Mouse (Mus musculus): Measurements from ENCODE around the gene Dedd. TPM values are rescaled to one million over a fixed set of nuclear protein-coding genes. Genes with fewer than 3 reads are reported as not detected.
A peak's percentile ranks its signal among the peaks of the same experiment; 100 is the strongest.
"Not testable (repeated sequence)": the region's sequence is repeated elsewhere in the genome, so short reads cannot be mapped to it uniquely, and the experiment has no call there.

The Dedd gene
- polyA plus RNA-seq, 1 experiment from 2014 or later, result 54.1 TPM

GRCm38 (mm10) chr1:171294298-171295062 lies 34.5 kb upstream of the Dedd start, which contains the start of gene Ufc1:
TSS of gene Ufc1 (minus strand) at chr1:171295024.
- Histone ChIP-seq H3K4me1 (ENCODE audit: control insufficient read depth, insufficient read depth, low read length) (peaks cover 7% of the 10 kb centered on the region; the same call in 1 of the 2 replicates), H3K4me3 (ENCODE audit: low read depth, low read length) (peak within 1 kb of the TSS; percentile 63), H3K9me3 (ENCODE audit: control insufficient read depth, low read depth, low read length) (no peaks in the 10 kb centered on the region), H3K27ac (ENCODE audit: low read length) (peak within 1 kb of the TSS; percentile 95), H3K36me3 (ENCODE audit: control insufficient read depth, insufficient read depth, low read length) (peaks cover 6% of the 10 kb centered on the region), H3K9ac (replicated peaks; ENCODE audit: low read depth, low read length) (peak within 1 kb of the TSS; percentile 68), H3K27me3 (ENCODE audit: control insufficient read depth, insufficient read depth, low read length) (no peaks in the 10 kb centered on the region), H3K4me2 (replicated peaks; ENCODE audit: low read depth, low read length) (peak within 1 kb of the TSS; percentile 82)
- under 1% methylated on average over 42 of the region's 42 CpGs for whole genome bisulfite sequencing
- ATAC-seq (ENCODE audit: insufficient number of reproducible peaks, insufficient read depth, low FRiP score, low read depth), result peak; percentile 86

- Histone ChIP-seq H3K4me3 (ENCODE audit: low read depth, low read length) (peak overlapping the region; percentile 63), H3K27me3 (ENCODE audit: control insufficient read depth, insufficient read depth, low read length) (no peaks in the 10 kb centered on the region), H3K4me1 (ENCODE audit: control insufficient read depth, insufficient read depth, low read length) (peaks cover 7% of the 10 kb centered on the region; the same call in 1 of the 2 replicates), H3K9me3 (ENCODE audit: control insufficient read depth, low read depth, low read length) (no peaks in the 10 kb centered on the region), H3K36me3 (ENCODE audit: control insufficient read depth, insufficient read depth, low read length) (peaks cover 1% of the 10 kb centered on the region; the same call in 1 of the 2 replicates), H3K4me2 (replicated peaks; ENCODE audit: low read depth, low read length) (peak overlapping the region; percentile 38), H3K9ac (replicated peaks; ENCODE audit: low read depth, low read length) (0 out of 2 replicates have a peak overlapping the region, but pooled peaks have one; percentile 68), H3K27ac (ENCODE audit: low read length) (peak overlapping the region; percentile 95)
- WGBS, result 13% methylated on average over 3 of the region's 3 CpGs
- ATAC-seq (ENCODE audit: insufficient number of reproducible peaks, insufficient read depth, low FRiP score, low read depth), result no peak
These were observed 33.9 kb upstream of the Dedd start for GRCm38 (mm10) chr1:171295063-171295402.

GRCm38 (mm10) chr1:171298226-171298625 lies 30.7 kb upstream of the Dedd start:
- ATAC-seq (ENCODE audit: insufficient number of reproducible peaks, insufficient read depth, low FRiP score, low read depth), result no peak
- H3K27me3 ChIP-seq (ENCODE audit: control insufficient read depth, insufficient read depth, low read length), result no peaks in the 10 kb centered on the region
- H3K4me1 ChIP-seq (ENCODE audit: control insufficient read depth, insufficient read depth, low read length), result peaks cover 6% of the 10 kb centered on the region; the same call in 1 of the 2 replicates

GRCm38 (mm10) chr1:171306157-171306556 lies 22.8 kb upstream of the Dedd start:
- ATAC-seq (ENCODE audit: insufficient number of reproducible peaks, insufficient read depth, low FRiP score, low read depth); H3K9me3 ChIP-seq (ENCODE audit: control insufficient read depth, low read depth, low read length); H3K27ac ChIP-seq (ENCODE audit: low read length); H3K4me3 ChIP-seq (ENCODE audit: low read depth, low read length); H3K9ac ChIP-seq (replicated peaks; ENCODE audit: low read depth, low read length); H3K27me3 ChIP-seq (ENCODE audit: control insufficient read depth, insufficient read depth, low read length); H3K4me1 ChIP-seq (ENCODE audit: control insufficient read depth, insufficient read depth, low read length); H3K4me2 ChIP-seq (replicated peaks; ENCODE audit: low read depth, low read length); H3K36me3 ChIP-seq (ENCODE audit: control insufficient read depth, insufficient read depth, low read length): not testable (repeated sequence)
- WGBS, result 72% methylated on average over 5 of the region's 5 CpGs

More at GRCm38 (mm10) chr1:171298226-171298625, 30.7 kb upstream of the Dedd start:
- H3K4me3 ChIP-seq (ENCODE audit: low read depth, low read length), result no peak overlapping the region
- H3K36me3 ChIP-seq (ENCODE audit: control insufficient read depth, insufficient read depth, low read length), result no peaks in the 10 kb centered on the region
- no peak overlapping the region for H3K27ac ChIP-seq (ENCODE audit: low read length)
- H3K4me2 ChIP-seq (replicated peaks; ENCODE audit: low read depth, low read length), result no peak overlapping the region
- H3K9ac ChIP-seq (replicated peaks; ENCODE audit: low read depth, low read length), result no peak overlapping the region
- 53% methylated on average over 3 of the region's 3 CpGs for WGBS
- H3K9me3 ChIP-seq (ENCODE audit: control insufficient read depth, low read depth, low read length), result no peaks in the 10 kb centered on the region

GRCm38 (mm10) chr1:171309321-171309720 lies 19.6 kb upstream of the Dedd start:
- Histone ChIP-seq H3K9me3 (ENCODE audit: control insufficient read depth, low read depth, low read length) (no peaks in the 10 kb centered on the region), H3K4me1 (ENCODE audit: control insufficient read depth, insufficient read depth, low read length) (no peaks in the 10 kb centered on the region), H3K4me3 (ENCODE audit: low read depth, low read length) (no peak overlapping the region), H3K27ac (ENCODE audit: low read length) (no peak overlapping the region), H3K27me3 (ENCODE audit: control insufficient read depth, insufficient read depth, low read length) (no peaks in the 10 kb centered on the region), H3K36me3 (ENCODE audit: control insufficient read depth, insufficient read depth, low read length) (no peaks in the 10 kb centered on the region), H3K4me2 (replicated peaks; ENCODE audit: low read depth, low read length) (no peak overlapping the region), H3K9ac (replicated peaks; ENCODE audit: low read depth, low read length) (no peak overlapping the region)
- WGBS, result 69% methylated on average over 2 of the region's 2 CpGs
- ATAC-seq (ENCODE audit: insufficient number of reproducible peaks, insufficient read depth, low FRiP score, low read depth), result no peak

- ATAC-seq (ENCODE audit: insufficient number of reproducible peaks, insufficient read depth, low FRiP score, low read depth), result no peak
- WGBS, result 17% methylated on average over 7 of the region's 7 CpGs
- no peak overlapping the region for H3K27ac ChIP-seq (ENCODE audit: low read length)
- no peaks in the 10 kb centered on the region for H3K4me1 ChIP-seq (ENCODE audit: control insufficient read depth, insufficient read depth, low read length)
- H3K4me3 ChIP-seq (ENCODE audit: low read depth, low read length), result no peak overlapping the region
- H3K9ac ChIP-seq (replicated peaks; ENCODE audit: low read depth, low read length), result no peak overlapping the region
- no peaks in the 10 kb centered on the region for H3K27me3 ChIP-seq (ENCODE audit: control insufficient read depth, insufficient read depth, low read length)
- H3K9me3 ChIP-seq (ENCODE audit: control insufficient read depth, low read depth, low read length), result no peaks in the 10 kb centered on the region
- H3K36me3 ChIP-seq (ENCODE audit: control insufficient read depth, insufficient read depth, low read length), result no peaks in the 10 kb centered on the region
- H3K4me2 ChIP-seq (replicated peaks; ENCODE audit: low read depth, low read length), result no peak overlapping the region
These were observed 9.2 kb upstream of the Dedd start for GRCm38 (mm10) chr1:171319748-171320147.

- no peak overlapping the region for H3K27ac ChIP-seq (ENCODE audit: low read length)
- H3K4me3 ChIP-seq (ENCODE audit: low read depth, low read length), result no peak overlapping the region
- no peak for ATAC-seq (ENCODE audit: insufficient number of reproducible peaks, insufficient read depth, low FRiP score, low read depth)
- WGBS, result 27% methylated on average over 5 of the region's 5 CpGs
- H3K9me3 ChIP-seq (ENCODE audit: control insufficient read depth, low read depth, low read length), result no peaks in the 10 kb centered on the region
- H3K27me3 ChIP-seq (ENCODE audit: control insufficient read depth, insufficient read depth, low read length), result no peaks in the 10 kb centered on the region
- no peaks in the 10 kb centered on the region for H3K4me1 ChIP-seq (ENCODE audit: control insufficient read depth, insufficient read depth, low read length)
- no peaks in the 10 kb centered on the region for H3K36me3 ChIP-seq (ENCODE audit: control insufficient read depth, insufficient read depth, low read length)
- no peak overlapping the region for H3K4me2 ChIP-seq (replicated peaks; ENCODE audit: low read depth, low read length)
- H3K9ac ChIP-seq (replicated peaks; ENCODE audit: low read depth, low read length), result no peak overlapping the region
These were observed 8.8 kb upstream of the Dedd start for GRCm38 (mm10) chr1:171320151-171320550.

- Histone ChIP-seq H3K9ac (replicated peaks; ENCODE audit: low read depth, low read length) (no peak overlapping the region), H3K27ac (ENCODE audit: low read length) (no peak overlapping the region), H3K4me2 (replicated peaks; ENCODE audit: low read depth, low read length) (no peak overlapping the region), H3K9me3 (ENCODE audit: control insufficient read depth, low read depth, low read length) (no peaks in the 10 kb centered on the region), H3K4me3 (ENCODE audit: low read depth, low read length) (no peak overlapping the region), H3K36me3 (ENCODE audit: control insufficient read depth, insufficient read depth, low read length) (no peaks in the 10 kb centered on the region), H3K4me1 (ENCODE audit: control insufficient read depth, insufficient read depth, low read length) (no peaks in the 10 kb centered on the region), H3K27me3 (ENCODE audit: control insufficient read depth, insufficient read depth, low read length) (no peaks in the 10 kb centered on the region)
- ATAC-seq (ENCODE audit: insufficient number of reproducible peaks, insufficient read depth, low FRiP score, low read depth), result no peak
These were observed 7.5 kb upstream of the Dedd start for GRCm38 (mm10) chr1:171321415-171321814.
